Mouse (Mus musculus) gastrocnemius, adult 18-20 months (tissue): ENCODE data around the gene Oaz3. TPM values are rescaled to one million over a fixed set of nuclear protein-coding genes. Genes with fewer than 3 reads are reported as not detected.

Source experiments
- DNase-seq: peaks from one replicate; pipeline ENCODE4 v3.0.0; 2021; ENCODE audit warnings: low spot score
- total RNA-seq, 2 experiments: library from RNA; stranded (reverse); gene quantifications; 2 replicates each; pipeline ENCODE4 v1.2.3; 2021

Oaz3 gene
- total RNA-seq, 2 experiments from 2014 or later: not detected

- no peak for DNase-seq
Measured at GRCm38 (mm10) chr3:94389420-94389819, 54.3 kb downstream of the Oaz3 start.

DNA sequence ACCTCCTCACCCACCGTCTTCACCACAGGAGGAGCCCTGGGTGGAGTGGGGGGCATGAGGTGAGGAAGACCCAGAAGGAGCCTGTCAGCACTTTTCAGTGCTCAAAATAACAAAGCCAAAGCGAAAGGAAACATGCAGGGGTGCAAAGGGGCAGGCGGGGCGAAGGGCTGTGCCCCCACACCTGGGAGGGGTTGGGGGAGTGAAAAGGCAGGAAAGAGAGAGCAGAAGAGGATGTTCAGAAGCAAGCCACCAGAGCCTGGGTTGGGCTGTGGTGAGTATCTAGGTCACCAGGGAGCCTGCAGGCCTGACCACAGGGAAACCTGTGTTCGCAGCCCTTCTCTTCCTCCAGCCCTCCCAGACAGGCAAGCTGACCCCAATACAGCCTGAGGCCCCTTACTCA, 55.7 kb downstream of the Oaz3 start:
- DNase-seq: no peak

DNA sequence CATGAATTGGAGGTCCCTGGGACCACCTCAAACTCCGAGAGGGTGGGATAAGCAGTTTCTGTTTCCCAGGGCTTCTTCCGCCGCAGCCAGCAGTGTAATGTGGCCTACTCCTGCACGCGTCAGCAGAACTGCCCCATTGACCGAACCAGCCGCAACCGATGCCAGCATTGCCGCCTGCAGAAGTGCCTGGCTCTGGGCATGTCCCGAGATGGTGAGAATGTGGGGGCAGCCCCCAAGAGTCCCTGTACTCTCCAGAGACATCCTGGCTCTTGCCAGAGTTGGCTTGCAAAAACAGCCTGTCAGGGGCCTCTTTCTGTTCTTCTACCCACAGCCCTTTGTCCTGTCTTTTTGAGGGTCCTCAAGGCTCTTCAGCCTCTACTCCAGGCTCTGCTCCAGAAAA, 56.3 kb downstream of the Oaz3 start:
- DNase-seq: no peak

GRCm38 (mm10) chr3:94386671-94387070, 57.0 kb downstream of the Oaz3 start:
- no peak for DNase-seq

DNA sequence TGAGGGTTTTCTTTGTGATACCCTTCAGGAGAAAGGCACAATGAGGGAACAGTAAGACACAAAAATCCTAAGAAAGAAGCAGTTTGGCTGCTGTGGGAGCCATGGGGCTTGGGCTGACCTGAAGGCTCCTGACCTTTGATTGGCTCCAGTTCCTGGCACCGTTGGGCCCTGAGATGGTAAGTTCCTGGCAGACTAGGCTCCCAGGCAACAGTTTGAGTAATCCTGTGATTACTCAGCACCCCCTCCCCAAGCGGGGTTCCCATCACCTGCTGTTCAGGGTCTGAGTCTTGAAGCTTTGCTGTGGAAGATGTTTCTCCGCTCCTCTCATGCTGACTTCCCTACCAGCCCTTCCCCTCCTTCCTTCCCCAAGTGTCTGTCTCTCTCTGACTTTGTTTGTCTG, 60.2 kb downstream of the Oaz3 start:
- no peak for DNase-seq

Other genes starting within 250 kb of the Oaz3 start
- not detected for gene Gm5286, start 247.2 kb downstream of the Oaz3 start, total RNA-seq
- not detected for gene Gm4778, start 179.9 kb downstream of the Oaz3 start, total RNA-seq
- gene Them4, start 133.8 kb downstream of the Oaz3 start, total RNA-seq: 1 to 10 TPM; 6.7 TPM
- gene Them5, start 101.8 kb downstream of the Oaz3 start, total RNA-seq: not detected
- gene C2cd4d, start 81.5 kb downstream of the Oaz3 start, total RNA-seq: not detected
- gene Rorc, start 71.1 kb downstream of the Oaz3 start, total RNA-seq: 100 to 1,000 TPM in 1 of 2 experiments, 10 to 100 TPM in 1; 99.4 to 107 TPM
- gene Lingo4, start 45.4 kb downstream of the Oaz3 start, total RNA-seq: under 1 TPM; 0.25 to 0.28 TPM
- 1 to 10 TPM; 5.2 to 7.0 TPM for gene Tdrkh, start 30.6 kb downstream of the Oaz3 start, total RNA-seq
- gene Mrpl9, start 597 bp downstream of the Oaz3 start, total RNA-seq: 10 to 100 TPM; 30.0 to 33.8 TPM
- gene Celf3, start 34.4 kb upstream of the Oaz3 start, total RNA-seq: not detected
- 10 to 100 TPM; 12.9 to 13.0 TPM for gene Riiad1, start 36.4 kb upstream of the Oaz3 start, total RNA-seq
- 10 to 100 TPM; 32.5 to 38.7 TPM for gene Snx27, start 138.8 kb upstream of the Oaz3 start, total RNA-seq
- gene Gm10972, start 199.2 kb upstream of the Oaz3 start, total RNA-seq: not detected
- gene Tuft1, start 215.0 kb upstream of the Oaz3 start, total RNA-seq: under 1 TPM; 0.85 to 0.94 TPM
- gene Selenbp2, start 249.6 kb upstream of the Oaz3 start, total RNA-seq: 1 to 10 TPM; 1.9 to 3.7 TPM